Mouse (Mus musculus): ENCODE measurements around the gene Bcas1. TPM values are rescaled to one million over a fixed set of nuclear protein-coding genes. Genes with fewer than 3 reads are reported as not detected.

Gene Bcas1
- total RNA-seq, 4 experiments from 2014 or later = 0.26 to 0.87 (median 0.82) TPM

- no peak for DNase-seq
Observed at GRCm38 (mm10) chr2:170345410-170345793, 82.2 kb downstream of the Bcas1 start.

GRCm38 (mm10) chr2:170344502-170345409, 82.9 kb downstream of the Bcas1 start:
- no peak for DNase-seq

- no peak for DNase-seq
Observed at GRCm38 (mm10) chr2:170343819-170344317, 83.8 kb downstream of the Bcas1 start.

- DNase-seq = peak; percentile 26
Observed at GRCm38 (mm10) chr2:170343133-170343818, 84.4 kb downstream of the Bcas1 start.

- no peak for DNase-seq
Observed at GRCm38 (mm10) chr2:170342312-170342830, 85.3 kb downstream of the Bcas1 start.

- no peak for DNase-seq
Observed at GRCm38 (mm10) chr2:170341179-170341578, 86.5 kb downstream of the Bcas1 start.

GRCm38 (mm10) chr2:170336266-170336760, 91.3 kb downstream of the Bcas1 start:
- DNase-seq = no peak

GRCm38 (mm10) chr2:170335168-170335567, 92.5 kb downstream of the Bcas1 start:
- DNase-seq = no peak

- DNase-seq = no peak
Observed at GRCm38 (mm10) chr2:170331870-170332269, 95.8 kb downstream of the Bcas1 start.

GRCm38 (mm10) chr2:170330466-170330865, 97.2 kb downstream of the Bcas1 start:
- DNase-seq = no peak

GRCm38 (mm10) chr2:170329921-170330320, 97.7 kb downstream of the Bcas1 start:
- no peak for DNase-seq

- DNase-seq = peak; percentile 26
Observed at GRCm38 (mm10) chr2:170323925-170324347, 103.7 kb downstream of the Bcas1 start.

GRCm38 (mm10) chr2:170322013-170322414, 105.6 kb downstream of the Bcas1 start:
- DNase-seq = peak; percentile 28

GRCm38 (mm10) chr2:170321579-170321978, 106.1 kb downstream of the Bcas1 start:
- no peak for DNase-seq

- DNase-seq = no peak
Observed at GRCm38 (mm10) chr2:170319533-170320463, 107.8 kb downstream of the Bcas1 start.

- DNase-seq = peak; percentile 87
Observed at GRCm38 (mm10) chr2:170318713-170319532, 108.7 kb downstream of the Bcas1 start.

GRCm38 (mm10) chr2:170316774-170317173, 110.9 kb downstream of the Bcas1 start:
- DNase-seq = no peak

- DNase-seq = no peak
Observed at GRCm38 (mm10) chr2:170316344-170316743, 111.3 kb downstream of the Bcas1 start.

GRCm38 (mm10) chr2:170310988-170311359, 116.7 kb downstream of the Bcas1 start:
- no peak for DNase-seq

GRCm38 (mm10) chr2:170310310-170310987, 117.2 kb downstream of the Bcas1 start:
- DNase-seq = no peak
